Mouse (Mus musculus) myocyte (in vitro differentiated cells): ENCODE results near the gene 2010003K11Rik. TPM values are rescaled to one million over a fixed set of nuclear protein-coding genes. Genes with fewer than 3 reads are reported as not detected.

Experiments used
- H3K27me3 ChIP-seq: one replicate; pipeline ENCODE4 v1.6.1; 2011; ENCODE audit not compliant: control insufficient read depth, insufficient read depth, insufficient read length
- H3K36me3 ChIP-seq: one replicate; pipeline ENCODE4 v1.6.1; 2011; ENCODE audit not compliant: control insufficient read depth, insufficient read depth
- H3K4me2 ChIP-seq: one replicate; pipeline ENCODE4 v1.6.1; 2011; ENCODE audit warnings: low read depth, control low read depth
- H3K4me3 ChIP-seq: one replicate; pipeline ENCODE4 v1.5.1; 2011; ENCODE audit warnings: mild to moderate bottlenecking, control low read depth, moderate library complexity
- H3K79me2 ChIP-seq: one replicate; pipeline ENCODE4 v1.6.1; 2011; ENCODE audit not compliant: control insufficient read depth, insufficient read depth
- H3ac ChIP-seq: one replicate; pipeline ENCODE4 v1.6.1; 2011; ENCODE audit not compliant: control insufficient read depth, insufficient read length
- CEBPB ChIP-seq: IDR thresholded peaks from 2 replicates; pipeline ENCODE4 v1.6.1; 2011; ENCODE audit warnings: mild to moderate bottlenecking, moderate library complexity; ENCODE audit not compliant: poor library complexity, insufficient read depth, severe bottlenecking
- E2F4 ChIP-seq: IDR thresholded peaks from one replicate; pipeline ENCODE4 v1.6.1; 2011; ENCODE audit warnings: mild to moderate bottlenecking, control low read depth, moderate library complexity; ENCODE audit not compliant: insufficient read depth
- MAX ChIP-seq: IDR thresholded peaks from one replicate; pipeline ENCODE4 v1.6.1; 2011; ENCODE audit warnings: low read depth, mild to moderate bottlenecking, control low read depth
- MYOD1 ChIP-seq, 3 experiments: IDR thresholded peaks; one replicate each; pipeline ENCODE4 v1.6.1; 2011; ENCODE audit warnings: control low read depth in 2 of 3, low read depth in 2 of 3, mild to moderate bottlenecking in 2 of 3, moderate library complexity in 1 of 3; ENCODE audit not compliant: insufficient read length in 2 of 3, control insufficient read depth in 1 of 3
- MYOG ChIP-seq, 3 experiments: IDR thresholded peaks; one replicate each; pipeline ENCODE4 v1.6.1; 2011; ENCODE audit warnings: control low read depth in 2 of 3, low read depth in 2 of 3, mild to moderate bottlenecking in 2 of 3; ENCODE audit not compliant: insufficient read length in 2 of 3, control insufficient read depth in 1 of 3, insufficient read depth in 1 of 3
- POLR2A ChIP-seq: IDR thresholded peaks from one replicate; pipeline ENCODE4 v1.6.1; 2011; ENCODE audit warnings: low read depth, mild to moderate bottlenecking, control low read depth, moderate library complexity; ENCODE audit not compliant: insufficient read length
- POLR2AphosphoS2 ChIP-seq: IDR thresholded peaks from one replicate; pipeline ENCODE4 v1.6.1; 2011; ENCODE audit warnings: low read depth, control low read depth; ENCODE audit not compliant: insufficient read length
- REST ChIP-seq: IDR thresholded peaks from one replicate; pipeline ENCODE4 v1.6.1; 2011; ENCODE audit warnings: mild to moderate bottlenecking, control low read depth, moderate library complexity; ENCODE audit not compliant: insufficient read depth, insufficient read length
- SRF ChIP-seq: IDR thresholded peaks from one replicate; pipeline ENCODE4 v1.6.1; 2011; ENCODE audit warnings: low read depth; ENCODE audit not compliant: control insufficient read depth, insufficient read length
- TCF12 ChIP-seq: IDR thresholded peaks from one replicate; pipeline ENCODE4 v1.6.1; 2011; ENCODE audit warnings: mild to moderate bottlenecking, control low read depth; ENCODE audit not compliant: poor library complexity, insufficient read depth, severe bottlenecking
- TCF3 ChIP-seq: IDR thresholded peaks from one replicate; pipeline ENCODE4 v1.6.1; 2011; ENCODE audit warnings: low read depth, control low read depth; ENCODE audit not compliant: insufficient read length
- USF1 ChIP-seq: IDR thresholded peaks from one replicate; pipeline ENCODE4 v1.6.1; 2011; ENCODE audit warnings: low read depth, mild to moderate bottlenecking, control low read depth, moderate library complexity
- polyA plus RNA-seq: library from polyadenylated mRNA; unstranded; fragments of >200 nt; fragmentation: generic; extraction: Trizol; gene quantifications from one replicate; pipeline ENCODE4 v1.2.1, GENCODE M21; 2012; ENCODE audit warnings: missing spikeins

The 2010003K11Rik gene
- polyA plus RNA-seq, 1 experiment, result 0.05 TPM

- H3K27me3 ChIP-seq, result no peaks in the 10 kb centered on the region
- no peaks in the 10 kb centered on the region for H3K79me2 ChIP-seq
- peak overlapping the region; percentile 67 for H3K4me2 ChIP-seq
- H3K4me3 ChIP-seq, result peak overlapping the region; percentile 20
- TF ChIP-seq SRF, result no peak
- H3ac ChIP-seq, result no peak overlapping the region
- no peaks in the 10 kb centered on the region for H3K36me3 ChIP-seq
Measured at GRCm38 (mm10) chr19:4511116-4511841, 12.9 kb upstream of the 2010003K11Rik start.

- peak within 1 kb of the TSS; percentile 85 for H3K4me2 ChIP-seq
- peak within 1 kb of the TSS; percentile 20 for H3K4me3 ChIP-seq
- H3ac ChIP-seq, result no peak within 1 kb of the TSS
- H3K27me3 ChIP-seq, result no peaks in the 10 kb centered on the region
- no peaks in the 10 kb centered on the region for H3K79me2 ChIP-seq
- TF ChIP-seq E2F4 (peak; percentile 91), MYOD1 (IDR thresholded peaks at IDR 0.05; ENCODE audit: control insufficient read depth in 1 of 3, insufficient read length in 2 of 3, low read depth in 2 of 3) (peak; percentile 19 to 96 (median 96)), REST (no peak), MYOG (IDR thresholded peaks at IDR 0.05; ENCODE audit: control insufficient read depth in 1 of 3, insufficient read depth in 1 of 3, insufficient read length in 2 of 3, low read depth in 2 of 3) (peak; percentile 20 to 97 (median 97)), CEBPB (no peak), MAX (peak; percentile 64), TCF3 (peak; percentile 69), POLR2AphosphoS2 (peak; percentile 66), USF1 (peak; percentile 93), SRF (no peak), TCF12 (peak; percentile 40), POLR2A (peak; percentile 83)
- no peaks in the 10 kb centered on the region for H3K36me3 ChIP-seq
Measured at GRCm38 (mm10) chr19:4509986-4510963, 11.9 kb upstream of the 2010003K11Rik start, which contains the start of gene Pcx. Gene Pcx, plus strand, starts transcription at chr19:4510472.

GRCm38 (mm10) chr19:4507746-4508145 lies 9.4 kb upstream of the 2010003K11Rik start:
- no peaks in the 10 kb centered on the region for H3K27me3 ChIP-seq
- H3K4me3 ChIP-seq, result no peak overlapping the region
- no peaks in the 10 kb centered on the region for H3K79me2 ChIP-seq
- no peaks in the 10 kb centered on the region for H3K36me3 ChIP-seq
- H3ac ChIP-seq, result no peak overlapping the region
- TF ChIP-seq POLR2A (no peak), POLR2AphosphoS2 (no peak), MAX (no peak), E2F4 (no peak), TCF12 (no peak), MYOD1 (IDR thresholded peaks at IDR 0.05; ENCODE audit: control insufficient read depth in 1 of 3, insufficient read length in 2 of 3, low read depth in 2 of 3) (no peak), TCF3 (no peak)
- H3K4me2 ChIP-seq, result no peak overlapping the region

- Histone ChIP-seq H3ac (no peak overlapping the region), H3K36me3 (no peaks in the 10 kb centered on the region), H3K4me2 (no peak overlapping the region), H3K4me3 (no peak overlapping the region), H3K27me3 (no peaks in the 10 kb centered on the region), H3K79me2 (no peaks in the 10 kb centered on the region)
- TF ChIP-seq CEBPB, result no peak
- no peak for TF ChIP-seq E2F4
- TF ChIP-seq POLR2A, result no peak
- TF ChIP-seq MYOG (IDR thresholded peaks at IDR 0.05; ENCODE audit: control insufficient read depth in 1 of 3, insufficient read depth in 1 of 3, insufficient read length in 2 of 3, low read depth in 2 of 3), result no peak
- TF ChIP-seq TCF3, result no peak
- no peak for TF ChIP-seq MAX
- TF ChIP-seq TCF12, result no peak
- TF ChIP-seq USF1, result no peak
- TF ChIP-seq POLR2AphosphoS2, result no peak
Measured at GRCm38 (mm10) chr19:4504830-4505229, 6.4 kb upstream of the 2010003K11Rik start.

GRCm38 (mm10) chr19:4502701-4503100 lies 4.3 kb upstream of the 2010003K11Rik start:
- no peak overlapping the region for H3ac ChIP-seq
- TF ChIP-seq MAX (no peak), CEBPB (no peak), REST (no peak), E2F4 (no peak), POLR2AphosphoS2 (no peak), MYOG (IDR thresholded peaks at IDR 0.05; ENCODE audit: control insufficient read depth in 1 of 3, insufficient read depth in 1 of 3, insufficient read length in 2 of 3, low read depth in 2 of 3) (no peak), POLR2A (no peak), USF1 (no peak), TCF12 (no peak), MYOD1 (IDR thresholded peaks at IDR 0.05; ENCODE audit: control insufficient read depth in 1 of 3, insufficient read length in 2 of 3, low read depth in 2 of 3) (no peak), TCF3 (no peak), SRF (no peak)
- no peaks in the 10 kb centered on the region for H3K79me2 ChIP-seq
- no peaks in the 10 kb centered on the region for H3K27me3 ChIP-seq
- no peaks in the 10 kb centered on the region for H3K36me3 ChIP-seq
- no peak overlapping the region for H3K4me2 ChIP-seq
- no peak overlapping the region for H3K4me3 ChIP-seq
